Mouse (Mus musculus) gastrocnemius, postnatal 36 days (tissue): ENCODE results near the gene Faf1. TPM values are rescaled to one million over a fixed set of nuclear protein-coding genes. Genes with fewer than 3 reads are reported as not detected.

ENCODE experiments used
- DNase-seq, 2 experiments: peaks; one replicate each; pipeline ENCODE4 v3.0.0; 2022
- intact Hi-C: fragments of 180-260 bp; cut with DNase I; formaldehyde crosslinking; loops from one replicate; pipeline ENCODE4 v1.15.1; 2025
- total RNA-seq, 2 experiments: library from RNA; stranded (reverse); gene quantifications; 2 replicates each; pipeline ENCODE4 v1.2.3; 2021

Faf1 gene
- total RNA-seq, 2 experiments from 2014 or later, result 32.3 to 35.6 TPM

GRCm38 (mm10) chr4:109976273-109977147 is 300.1 kb downstream of the Faf1 start:
- DNase-seq, result no peak
- intact Hi-C loops, result no loop called here

- no peak for DNase-seq
- intact Hi-C loops, result no loop called here
These were observed 301.0 kb downstream of the Faf1 start, which contains the start of gene Dmrta2 for GRCm38 (mm10) chr4:109977148-109978067. Gene Dmrta2 (plus strand): TSS chr4:109978053.

- no peak for DNase-seq
- intact Hi-C loops, result no loop called here
These were observed 301.9 kb downstream of the Faf1 start for GRCm38 (mm10) chr4:109978068-109978857.

- intact Hi-C loops, result no loop called here
- DNase-seq, result no peak
These were observed 302.5 kb downstream of the Faf1 start for GRCm38 (mm10) chr4:109978858-109979340.

GRCm38 (mm10) chr4:109979461-109980320 is 303.3 kb downstream of the Faf1 start:
- DNase-seq, result no peak
- intact Hi-C loops, result no loop called here

- no peak for DNase-seq
- intact Hi-C loops, result no loop called here
These were observed 304.1 kb downstream of the Faf1 start for GRCm38 (mm10) chr4:109980321-109981082.

- no peak for DNase-seq
- intact Hi-C loops, result no loop called here
These were observed 304.9 kb downstream of the Faf1 start for GRCm38 (mm10) chr4:109981083-109981870.

GRCm38 (mm10) chr4:109981871-109982680 is 305.7 kb downstream of the Faf1 start:
- no peak for DNase-seq
- intact Hi-C loops, result no loop called here

- intact Hi-C loops, result no loop called here
These were observed 306.4 kb downstream of the Faf1 start for GRCm38 (mm10) chr4:109982681-109983265.

GRCm38 (mm10) chr4:109983281-109984001 is 307.1 kb downstream of the Faf1 start:
- intact Hi-C loops, result no loop called here
- DNase-seq, result no peak

More at GRCm38 (mm10) chr4:109982681-109983265, 306.4 kb downstream of the Faf1 start:
- DNase-seq, result no peak

GRCm38 (mm10) chr4:109984011-109984411 is 307.6 kb downstream of the Faf1 start:
- DNase-seq, result no peak
- intact Hi-C loops, result no loop called here

- intact Hi-C loops, result no loop called here
- DNase-seq, result no peak
These were observed 308.4 kb downstream of the Faf1 start for GRCm38 (mm10) chr4:109984496-109985423.

GRCm38 (mm10) chr4:109985424-109986172 is 309.2 kb downstream of the Faf1 start:
- intact Hi-C loops, result no loop called here
- no peak for DNase-seq

GRCm38 (mm10) chr4:109986301-109986700 is 309.9 kb downstream of the Faf1 start:
- intact Hi-C loops, result no loop called here
- no peak for DNase-seq
